Mouse (Mus musculus): ENCODE data around the gene Syn3. TPM values are rescaled to one million over a fixed set of nuclear protein-coding genes. Genes with fewer than 3 reads are reported as not detected.
A peak's percentile ranks its signal among the peaks of the same experiment; 100 is the strongest.
"Not testable (repeated sequence)": the region's sequence is repeated elsewhere in the genome, so short reads cannot be mapped to it uniquely, and the experiment has no call there.

The Syn3 gene
- under 1 TPM; 0.20 to 0.44 TPM for total RNA-seq (2021)
- long read RNA-seq, experiment 1, partial matches to known transcripts, result 0 of 2 reads
- long read RNA-seq, experiment 1, other reads (novel, unspliced or antisense), result 2 of 2 reads
- long read RNA-seq, experiment 2, partial matches to known transcripts, result 0 of 6 reads
- long read RNA-seq, experiment 2, other reads (novel, unspliced or antisense), result 6 of 6 reads

DNA sequence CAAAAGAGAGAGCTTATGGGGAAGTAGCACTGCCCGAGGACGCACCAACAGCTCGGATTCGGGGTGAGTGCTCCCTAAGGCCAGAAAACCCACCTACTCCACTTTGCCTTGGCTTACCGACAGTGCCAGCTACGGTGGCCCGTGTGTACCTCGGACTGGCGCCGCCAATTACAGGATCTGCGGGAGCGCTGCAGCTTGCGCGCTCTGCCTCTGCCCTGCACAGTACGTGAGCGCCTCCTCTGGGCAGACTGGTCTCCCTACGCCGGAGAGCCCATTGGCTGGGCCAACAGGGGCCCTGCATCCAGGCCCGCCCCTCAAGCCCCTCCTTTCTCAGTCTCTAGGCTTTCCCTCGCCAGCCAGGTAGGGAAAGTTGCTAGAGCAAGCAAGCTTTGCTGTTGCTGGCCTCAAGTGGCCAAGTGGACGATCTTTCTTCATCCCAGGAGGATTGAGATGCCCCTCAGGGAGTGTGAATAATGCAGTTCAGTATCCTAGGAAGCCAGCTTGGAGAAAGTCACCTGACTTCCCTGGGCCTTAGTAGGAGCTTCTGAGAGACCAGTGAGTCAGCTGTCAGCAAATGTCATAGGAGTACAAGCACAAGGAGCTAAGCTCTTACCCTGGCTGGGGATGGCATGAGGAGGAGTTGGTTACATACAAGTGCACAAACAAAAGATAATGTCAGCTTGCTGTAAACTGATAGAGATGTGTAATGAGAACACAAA lies at the start of gene Syn3:
Gene Syn3, minus strand, starts transcription at position 224 of the 719 bp plus-strand sequence.
- DNase-seq, result peak; percentile 80 to 82

DNA sequence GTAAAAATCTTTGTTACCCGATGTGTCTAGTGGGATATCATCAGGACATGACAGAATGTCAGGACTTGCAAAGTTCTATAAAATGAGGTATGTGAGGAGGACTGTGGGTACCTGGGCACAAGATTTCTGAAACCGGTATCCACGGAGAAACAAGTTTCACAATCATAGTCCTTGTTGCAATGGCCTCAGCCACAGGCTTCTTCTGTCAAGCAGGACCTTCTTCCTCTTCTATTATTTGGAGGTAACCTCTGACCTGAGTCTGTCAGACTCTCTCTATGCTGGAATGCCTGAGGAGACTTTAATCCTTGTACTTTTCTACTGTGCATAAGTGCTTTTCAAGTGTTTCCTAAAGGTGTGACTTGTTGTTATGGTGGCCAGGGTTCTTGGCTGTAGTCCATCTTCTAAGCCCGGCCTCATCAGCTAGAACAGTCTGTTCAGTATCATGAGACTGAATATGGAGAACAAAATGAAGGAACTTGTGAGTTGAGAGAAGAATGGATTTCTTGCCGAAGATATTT lies 27.7 kb upstream of the Syn3 start:
- DNase-seq, result not testable (repeated sequence)

DNA sequence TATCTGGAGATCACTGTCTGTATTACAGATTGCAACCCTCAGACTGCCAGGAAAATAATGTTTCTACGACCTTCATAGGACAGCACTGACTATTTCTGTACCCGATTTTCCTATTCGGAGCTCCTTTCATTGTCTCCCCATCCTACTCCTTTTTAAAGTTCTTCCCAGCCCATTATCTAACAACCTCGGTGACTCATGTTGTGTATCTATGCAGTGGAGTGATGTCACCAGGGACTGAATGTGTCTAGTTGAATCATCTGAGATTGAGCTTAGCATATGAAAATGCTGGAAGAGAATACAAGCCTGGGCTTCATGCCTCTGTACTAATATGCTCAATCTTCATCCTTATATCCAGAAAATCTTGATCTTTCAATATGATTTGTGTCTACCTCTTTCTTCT lies 15.1 kb upstream of the Syn3 start:
- no peak for DNase-seq

DNA sequence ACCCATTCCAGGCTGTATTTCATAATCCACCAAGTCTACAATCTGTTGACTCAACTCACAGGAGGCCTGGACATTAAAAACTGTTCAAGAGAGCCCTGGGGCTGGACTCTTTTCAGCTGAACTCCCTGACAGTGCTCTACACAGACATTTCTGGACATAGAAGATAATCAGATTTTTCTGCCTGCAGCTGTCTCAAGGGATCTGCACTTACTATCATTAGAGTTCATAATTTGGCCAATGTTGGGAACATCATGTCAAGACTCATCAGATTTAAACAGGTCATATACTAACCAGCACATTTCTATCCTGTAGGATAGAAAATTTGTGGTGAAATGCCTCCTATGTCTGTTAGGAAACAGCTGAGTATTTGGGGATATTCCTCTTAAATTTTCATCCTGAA lies 12.2 kb upstream of the Syn3 start:
- DNase-seq, result no peak

DNA sequence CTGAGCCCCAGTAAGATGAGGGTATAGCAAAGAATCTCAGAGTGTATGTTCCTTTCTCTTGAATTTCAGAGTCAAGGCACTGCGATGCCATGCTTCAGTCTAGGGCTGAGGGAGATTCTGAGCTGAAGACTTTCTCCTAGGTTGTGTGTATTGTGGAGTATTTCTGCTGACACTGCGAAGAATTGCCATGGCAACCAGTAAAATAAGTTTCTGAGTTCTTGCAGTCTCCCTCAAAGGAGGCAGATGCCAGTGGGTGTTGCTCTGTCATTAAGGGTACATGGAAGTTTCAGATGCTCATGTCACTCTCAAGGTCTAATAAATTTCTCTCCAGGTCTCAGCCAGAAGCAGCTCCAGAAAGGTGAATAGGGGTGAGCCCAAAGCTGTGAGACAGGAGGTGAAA lies 3.4 kb upstream of the Syn3 start:
- no peak for DNase-seq

DNA sequence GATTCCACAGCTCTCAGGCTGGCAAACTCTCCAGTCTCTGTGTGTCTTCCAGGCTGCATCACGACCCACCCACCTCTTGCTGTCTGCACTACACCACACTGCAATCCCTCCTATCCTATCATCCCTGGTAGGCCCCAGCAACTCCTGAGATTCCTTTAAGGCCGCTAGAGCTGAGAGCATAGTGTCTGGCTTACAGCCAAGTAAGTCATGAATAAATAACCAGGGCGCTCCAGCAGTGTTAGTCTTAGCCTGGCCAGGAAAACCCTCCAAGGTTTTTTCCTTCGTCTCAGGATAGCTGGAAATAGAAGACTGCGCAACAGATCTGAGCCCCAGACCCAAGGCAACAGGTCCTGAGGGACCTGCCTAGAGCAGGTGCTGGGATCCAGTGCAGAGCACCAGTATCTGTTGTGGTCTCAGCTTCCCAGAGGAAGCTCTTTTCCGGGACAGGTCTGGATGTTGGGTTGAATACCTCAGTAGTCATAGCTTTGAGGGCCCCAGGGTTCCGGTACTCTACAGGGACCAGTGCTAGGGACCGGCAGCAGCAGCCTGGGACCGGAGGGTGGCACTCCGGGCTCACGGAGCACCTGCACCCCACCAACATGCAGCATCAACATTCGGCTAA lies 534 bp downstream of the Syn3 start:
- peak; percentile 9 to 38 for DNase-seq

- DNase-seq, result no peak
These were observed 2.8 kb downstream of the Syn3 start for GRCm38 (mm10) chr10:86495851-86496250.

DNA sequence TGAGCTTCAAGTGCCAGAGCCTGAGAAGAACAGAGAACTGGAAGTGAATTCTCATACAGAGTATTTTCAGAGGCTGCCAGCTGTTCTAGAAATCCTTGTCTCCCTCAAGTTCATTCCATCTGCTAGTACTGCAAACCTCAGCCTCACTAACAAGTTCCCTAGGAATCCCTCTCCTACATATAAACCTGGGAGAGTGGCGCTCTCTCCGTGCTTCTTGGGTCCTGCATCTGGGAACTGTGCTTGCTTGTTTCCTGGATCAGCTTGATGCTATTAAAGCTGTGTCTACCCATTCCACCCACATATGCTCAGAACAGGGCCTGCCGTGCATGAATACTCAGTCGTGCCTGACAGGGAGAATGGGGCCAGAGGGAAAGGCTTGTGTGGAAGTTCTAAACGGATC lies 5.6 kb downstream of the Syn3 start:
- DNase-seq, result no peak

- no peak for DNase-seq
These were observed 6.4 kb downstream of the Syn3 start for GRCm38 (mm10) chr10:86492089-86492907.

GRCm38 (mm10) chr10:86491316-86492088 lies 7.2 kb downstream of the Syn3 start:
- DNase-seq, result no peak

- DNase-seq, result no peak
These were observed 10.2 kb downstream of the Syn3 start for GRCm38 (mm10) chr10:86488544-86488943.

- DNase-seq, result no peak
These were observed 12.7 kb downstream of the Syn3 start for GRCm38 (mm10) chr10:86485971-86486370.

- DNase-seq, result peak in 1 of 2 experiments; percentile 24
These were observed 14.7 kb downstream of the Syn3 start for GRCm38 (mm10) chr10:86483968-86484367.

GRCm38 (mm10) chr10:86482496-86482895 lies 16.2 kb downstream of the Syn3 start:
- no peak for DNase-seq

DNA sequence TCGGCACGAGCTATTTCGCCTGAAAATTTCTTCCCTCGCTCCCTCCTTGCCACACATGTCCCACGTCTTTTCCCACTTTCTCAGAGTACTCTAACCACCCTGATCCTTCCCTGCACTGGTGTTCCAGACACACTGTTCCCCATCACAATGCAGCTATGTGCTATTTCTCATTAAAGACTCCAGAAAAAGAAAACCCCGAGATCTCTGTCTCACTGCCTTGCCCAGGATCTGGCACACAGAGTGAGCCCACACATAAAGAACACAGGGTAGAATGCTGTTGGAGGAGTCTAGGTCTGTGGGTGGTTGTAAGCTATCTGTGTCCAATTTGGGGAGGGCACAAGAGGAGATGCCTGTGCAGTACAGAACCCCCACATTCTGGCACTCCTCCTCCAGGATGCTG lies 18.0 kb downstream of the Syn3 start:
- no peak for DNase-seq

DNA sequence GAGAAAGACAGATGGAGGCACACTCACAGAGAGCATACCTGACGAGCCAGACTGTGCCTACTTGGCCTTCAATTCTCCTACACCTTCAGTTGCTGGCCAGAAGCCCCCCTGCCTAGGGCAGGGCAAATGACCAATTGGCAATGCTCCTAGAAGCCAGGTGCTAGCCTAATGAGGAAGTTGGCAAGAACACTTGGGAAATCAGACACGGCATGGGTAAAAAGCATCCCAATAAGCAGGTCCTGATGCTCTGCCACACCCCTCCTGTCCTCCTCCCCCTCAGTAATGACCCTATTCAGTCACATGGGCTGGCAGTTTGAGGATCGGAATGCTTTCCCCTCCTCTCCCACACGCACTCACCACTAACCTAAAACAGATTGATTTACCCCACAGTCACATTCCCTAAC lies 19.0 kb downstream of the Syn3 start:
- DNase-seq, result no peak

- DNase-seq, result no peak
These were observed 22.0 kb downstream of the Syn3 start for GRCm38 (mm10) chr10:86476720-86477119.

DNA sequence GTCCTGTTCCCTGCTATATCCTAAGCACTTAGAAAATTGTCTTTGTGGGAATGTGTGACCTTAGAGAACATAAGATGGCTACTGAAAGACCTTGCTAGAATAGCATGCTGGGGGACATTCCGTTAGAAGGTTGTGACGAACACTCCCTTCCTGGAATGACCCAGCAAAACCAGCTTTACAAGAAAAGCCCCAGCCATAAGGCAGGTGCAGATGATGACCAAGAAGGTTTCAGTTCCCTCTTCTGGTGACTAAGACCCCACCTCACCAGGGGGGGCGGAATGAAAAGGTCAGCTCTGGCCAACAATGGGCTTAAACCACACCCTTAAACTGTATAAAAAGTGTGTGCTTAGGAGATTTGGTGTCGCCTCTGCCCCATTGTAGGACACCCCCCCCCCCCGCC lies 23.4 kb downstream of the Syn3 start:
- no peak for DNase-seq

GRCm38 (mm10) chr10:86474176-86475154 lies 24.2 kb downstream of the Syn3 start:
- no peak for DNase-seq

- DNase-seq, result peak; percentile 20 to 62
These were observed 25.0 kb downstream of the Syn3 start for GRCm38 (mm10) chr10:86473637-86474154.

Data from heart, adult 18-20 months (tissue).